Comparison of ENCODE assay signal across 15 mouse cellular contexts in the genomic region with DNA sequence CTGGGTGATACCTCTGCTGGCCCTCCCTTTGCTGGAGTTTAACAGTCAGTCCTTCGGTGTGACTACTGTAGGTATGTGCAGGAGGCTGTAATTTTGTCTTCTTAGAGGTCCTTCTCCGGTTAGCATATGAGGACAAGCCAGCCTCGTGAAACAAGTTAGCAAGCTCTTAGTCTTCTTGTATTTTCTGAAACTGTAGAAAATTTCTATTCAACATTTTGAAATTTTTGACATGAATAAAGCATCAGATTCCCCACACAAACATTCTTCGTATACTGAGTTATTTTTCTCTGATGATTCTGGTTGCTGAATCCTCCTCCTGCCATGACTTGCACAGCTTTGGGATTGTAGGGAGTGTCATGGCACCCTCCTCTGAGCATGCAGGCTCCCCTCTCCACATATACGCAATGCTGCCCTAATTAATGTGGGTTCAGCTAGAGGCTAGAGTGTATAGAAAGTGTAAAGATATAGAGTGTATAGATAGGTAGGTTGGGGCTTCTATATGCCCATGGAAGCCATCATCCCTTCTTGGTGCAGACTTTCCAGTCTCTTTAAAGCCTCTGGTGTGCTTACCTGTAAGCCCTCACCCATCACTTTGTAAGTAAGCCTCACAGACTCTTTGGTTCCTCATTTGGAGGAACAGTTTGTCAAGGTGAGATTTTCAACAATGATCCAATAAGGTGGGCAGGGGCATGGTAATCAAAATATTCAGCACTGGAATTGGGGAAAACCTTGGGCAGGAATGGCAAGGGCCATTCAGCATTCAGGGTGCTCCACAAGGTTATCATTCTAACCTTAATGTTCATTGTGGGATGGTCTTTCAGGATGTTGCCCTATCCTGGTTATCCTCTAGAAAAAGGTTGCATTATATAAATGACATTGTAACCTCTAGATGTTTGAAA.
"Had no signal": no experiment of that assay in that cellular context is flagged by ENCODE, and none has a peak within 500 bp of the region (broad histone marks: within the 10 kb centered on the region; RNA-seq: fewer than 3 reads in every experiment).

No protein-coding gene starts in this region.

- H3K27ac ChIP-seq: lung, embryonic 15.5 days; macrophage; midbrain, embryonic 13.5 days; midbrain, embryonic 15.5 days; neural tube, embryonic 12.5 days; stomach, embryonic 15.5 days; stomach, postnatal 0 days had no signal

- DNase-seq: liver, postnatal 0 days; lung, adult 2 months; lung, postnatal 14 days; lung, postnatal 36 days; right cerebral cortex, postnatal 14 days; thymus, adult 2 months; thymus, postnatal 25 days had no signal

- H3K4me3 ChIP-seq: lung, embryonic 15.5 days; megakaryocyte, embryonic 14.5 days; midbrain, embryonic 13.5 days; midbrain, embryonic 15.5 days; neural tube, embryonic 12.5 days; stomach, embryonic 15.5 days had no signal
